Mouse (Mus musculus) liver, adult 2 months (tissue): Measurements from ENCODE around the gene Ankrd65.

Source experiments
- CTCF ChIP-seq: fragments of 200-500 bp; IDR thresholded peaks from 2 replicates; pipeline ENCODE4 v1.5.1; 2011; ENCODE audit warnings: low read depth, low read length, control low read depth
- POLR2A ChIP-seq: fragments of 200-500 bp; IDR thresholded peaks from 2 replicates; pipeline ENCODE4 v1.6.1; 2011; ENCODE audit warnings: low read length, control low read depth; ENCODE audit not compliant: insufficient read depth; ENCODE audit errors: extremely low read depth

DNA sequence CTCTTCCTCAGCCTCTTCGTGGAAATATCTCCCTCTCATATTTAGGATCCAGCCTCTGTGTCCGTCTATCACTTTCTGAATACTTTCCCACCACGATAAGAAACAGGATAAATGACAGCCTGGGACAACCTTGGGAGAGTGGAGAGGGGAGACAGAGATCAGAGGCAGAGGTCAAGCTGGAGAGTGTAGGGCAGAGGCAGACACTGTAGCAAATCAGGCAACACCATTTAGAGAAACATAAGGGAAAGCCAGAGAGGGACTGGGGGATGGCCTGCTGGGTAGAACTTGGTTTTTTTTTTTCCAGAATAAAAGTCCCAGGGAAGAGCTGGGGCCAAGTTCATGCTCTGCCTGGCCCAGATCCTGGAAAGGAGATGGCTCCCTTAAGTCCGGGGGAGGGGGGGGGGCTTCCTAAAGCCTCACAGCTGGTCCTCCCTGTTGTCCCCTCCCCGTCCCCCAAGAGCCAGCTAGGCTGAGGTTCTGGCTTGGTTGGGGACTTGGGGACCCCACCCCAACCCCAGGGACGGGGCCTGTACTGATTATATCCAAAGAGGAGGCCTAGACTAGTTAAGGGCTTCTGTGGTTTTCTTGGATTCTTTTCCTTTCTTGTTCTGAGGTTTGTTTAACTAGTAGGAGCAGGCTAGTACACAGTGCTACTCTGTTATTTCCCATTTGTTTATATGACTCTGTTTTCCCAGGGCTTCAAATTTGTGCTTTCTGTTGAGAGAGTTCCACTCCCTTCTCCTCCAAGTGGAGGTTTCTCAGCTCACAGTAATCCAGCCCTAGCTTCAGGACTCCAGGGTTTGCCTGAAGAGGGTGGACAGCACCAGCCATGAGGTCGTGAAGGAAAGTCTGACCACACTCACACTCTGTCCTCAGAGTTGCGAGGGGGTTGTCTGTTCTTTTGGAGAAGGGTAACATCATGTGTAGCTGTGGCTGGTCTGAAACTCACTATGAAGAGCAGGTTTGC, 48.2 kb downstream of the Ankrd65 start:
- no peak for TF ChIP-seq CTCF
- no peak for TF ChIP-seq POLR2A
